Mouse (Mus musculus) limb, embryonic 13.5 days (tissue): ENCODE measurements around the gene Kcne1l. TPM values are rescaled to one million over a fixed set of nuclear protein-coding genes. Genes with fewer than 3 reads are reported as not detected.
A peak's percentile ranks its signal among the peaks of the same experiment; 100 is the strongest.

ENCODE experiments used
- ATAC-seq: fragments of 200-750 bp; cut with Nextera tagmentation; 2 replicates; pipeline ENCODE4 v1.8.0; 2017; ENCODE audit warnings: low read depth, moderate number of reproducible peaks, moderate TSS enrichment; ENCODE audit not compliant: low FRiP score
- H3K27ac ChIP-seq: fragments of 300-500 bp; sonication (generic); 2 replicates; pipeline ENCODE4 v1.5.1; 2015; ENCODE audit warnings: inconsistent platforms, mild to moderate bottlenecking, moderate library complexity
- H3K27me3 ChIP-seq: fragments of 300-500 bp; sonication (generic); 2 replicates; pipeline ENCODE4 v1.6.1; 2015; ENCODE audit warnings: mild to moderate bottlenecking, inconsistent platforms
- H3K36me3 ChIP-seq: fragments of 300-500 bp; sonication (generic); 2 replicates; pipeline ENCODE4 v1.6.1; 2015; ENCODE audit warnings: inconsistent platforms, mild to moderate bottlenecking, moderate library complexity
- H3K4me1 ChIP-seq: fragments of 300-500 bp; sonication (generic); 2 replicates; pipeline ENCODE4 v1.6.1; 2015; ENCODE audit warnings: inconsistent platforms
- H3K4me2 ChIP-seq: fragments of 300-500 bp; sonication (generic); replicated peaks from 2 replicates; pipeline ENCODE4 v1.6.1; 2015; ENCODE audit warnings: inconsistent platforms, mild to moderate bottlenecking, moderate library complexity
- H3K4me3 ChIP-seq: fragments of 300-500 bp; sonication (generic); 2 replicates; pipeline ENCODE4 v1.5.1; 2015; ENCODE audit warnings: moderate library complexity, mild to moderate bottlenecking, inconsistent platforms
- H3K9ac ChIP-seq: fragments of 300-500 bp; sonication (generic); 2 replicates; pipeline ENCODE4 v1.6.1; 2015; ENCODE audit warnings: mild to moderate bottlenecking, inconsistent platforms
- H3K9me3 ChIP-seq: fragments of 300-500 bp; sonication (generic); 2 replicates; pipeline ENCODE4 v1.6.1; 2016; ENCODE audit warnings: inconsistent platforms
- WGBS: fragments of 180-500 bp; shearing (Covaris S2); methylation state at CpG from one replicate; pipeline ENCODE4 v1.1.7; 2015; 5-methylcytosine and 5-hydroxymethylcytosine counted together
- polyA plus RNA-seq: library from polyadenylated mRNA; unstranded; fragments of >200 nt; fragmentation: Nextera tagmentation; extraction: Ambion mirVana; gene quantifications from 2 replicates; pipeline ENCODE4 v1.2.1, GENCODE M21; 2015

Gene Kcne1l
- 50.9 and 51.1 TPM in 2 replicates for polyA plus RNA-seq

GRCm38 (mm10) chrX:142305869-142306581 lies at the start of gene Kcne1l:
Gene Kcne1l (minus strand): TSS chrX:142306294.
- WGBS: 17% methylated on average over 31 of the region's 33 CpGs
- no peaks in the 10 kb centered on the region for H3K9me3 ChIP-seq
- peak within 1 kb of the TSS; percentile 63 for H3K4me2 ChIP-seq
- peaks cover 73% of the 10 kb centered on the region for H3K27me3 ChIP-seq
- H3K4me3 ChIP-seq: peak within 1 kb of the TSS; percentile 36
- peak; percentile 82 for ATAC-seq
- 0 out of 2 replicates have a peak, but pooled peaks cover 14% of the 10 kb centered on the region for H3K4me1 ChIP-seq
- no peak within 1 kb of the TSS for H3K27ac ChIP-seq
- peak within 1 kb of the TSS; percentile 39 for H3K9ac ChIP-seq
- H3K36me3 ChIP-seq: no peaks in the 10 kb centered on the region

- Histone ChIP-seq H3K36me3 (no peaks in the 10 kb centered on the region), H3K4me2 (no peak overlapping the region), H3K4me1 (no peaks in the 10 kb centered on the region), H3K9me3 (no peaks in the 10 kb centered on the region), H3K27ac (no peak overlapping the region), H3K9ac (no peak overlapping the region), H3K27me3 (peaks cover 4% of the 10 kb centered on the region; the same call in 1 of the 2 replicates), H3K4me3 (no peak overlapping the region)
- ATAC-seq: no peak
- whole genome bisulfite sequencing: 90% methylated on average over 6 of the region's 6 CpGs
Measured at GRCm38 (mm10) chrX:142336207-142336606, 30.1 kb upstream of the Kcne1l start.

- no peaks in the 10 kb centered on the region for H3K9me3 ChIP-seq
- H3K4me1 ChIP-seq: no peaks in the 10 kb centered on the region
- 88% methylated on average over 5 of the region's 5 CpGs for WGBS
- no peak overlapping the region for H3K9ac ChIP-seq
- no peak overlapping the region for H3K4me3 ChIP-seq
- no peak overlapping the region for H3K4me2 ChIP-seq
- H3K27me3 ChIP-seq: peaks cover 4% of the 10 kb centered on the region; the same call in 1 of the 2 replicates
- ATAC-seq: no peak
- no peaks in the 10 kb centered on the region for H3K36me3 ChIP-seq
- no peak overlapping the region for H3K27ac ChIP-seq
Measured at GRCm38 (mm10) chrX:142335502-142335901, 29.4 kb upstream of the Kcne1l start.

GRCm38 (mm10) chrX:142325760-142326159 lies 19.7 kb upstream of the Kcne1l start:
- 64% methylated on average over 2 of the region's 2 CpGs for WGBS
- H3K27ac ChIP-seq: no peak overlapping the region
- no peaks in the 10 kb centered on the region for H3K27me3 ChIP-seq
- H3K36me3 ChIP-seq: 0 out of 2 replicates have a peak, but pooled peaks cover 5% of the 10 kb centered on the region
- H3K9me3 ChIP-seq: no peaks in the 10 kb centered on the region
- no peak for ATAC-seq
- no peaks in the 10 kb centered on the region for H3K4me1 ChIP-seq
- H3K4me3 ChIP-seq: no peak overlapping the region
- H3K4me2 ChIP-seq: no peak overlapping the region
- H3K9ac ChIP-seq: no peak overlapping the region

DNA sequence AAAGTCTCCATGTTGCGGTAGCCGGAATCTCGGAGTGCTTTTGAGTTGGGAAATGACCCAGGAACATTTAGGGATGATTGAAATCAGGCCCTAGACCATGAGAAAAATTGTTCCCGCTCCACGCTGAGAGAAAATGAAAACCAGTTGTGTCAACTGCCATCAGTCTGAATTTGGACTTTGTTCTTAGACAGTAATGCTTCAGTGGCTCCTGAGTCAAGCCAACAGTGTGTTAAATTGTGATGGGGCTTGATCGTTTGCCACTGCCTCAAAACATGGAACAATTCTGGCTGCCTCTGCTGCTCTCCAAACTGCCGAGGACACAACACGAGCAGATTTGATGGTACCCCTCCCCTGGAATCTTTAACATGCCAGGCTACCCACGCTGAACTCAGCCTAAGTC lies 10.0 kb upstream of the Kcne1l start:
- no peak overlapping the region for H3K4me2 ChIP-seq
- H3K4me1 ChIP-seq: no peaks in the 10 kb centered on the region
- no peak for ATAC-seq
- WGBS: 55% methylated on average over 9 of the region's 9 CpGs
- H3K36me3 ChIP-seq: no peaks in the 10 kb centered on the region
- no peak overlapping the region for H3K4me3 ChIP-seq
- H3K27me3 ChIP-seq: peaks cover 18% of the 10 kb centered on the region
- H3K27ac ChIP-seq: no peak overlapping the region
- H3K9me3 ChIP-seq: no peaks in the 10 kb centered on the region
- H3K9ac ChIP-seq: no peak overlapping the region

DNA sequence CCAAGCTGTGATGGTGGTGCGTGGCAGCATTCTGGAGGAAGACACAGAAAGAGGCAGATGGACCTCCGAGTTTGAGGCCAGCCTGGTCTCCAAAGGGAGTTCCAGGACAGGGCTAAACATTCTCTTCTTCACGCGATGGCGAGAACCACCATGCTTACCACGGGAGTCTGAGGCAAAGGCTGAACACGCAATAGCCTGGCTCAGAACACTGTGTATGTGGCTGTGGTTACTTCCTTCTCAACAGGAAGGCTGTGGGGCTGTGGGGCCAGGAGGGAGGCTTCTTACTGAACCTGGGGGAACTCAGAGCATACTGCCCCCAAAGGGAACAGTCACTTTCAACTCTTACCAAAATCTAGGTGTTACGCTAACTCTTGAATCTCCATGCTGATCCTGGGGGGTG lies 9.2 kb upstream of the Kcne1l start:
- Histone ChIP-seq H3K9me3 (no peaks in the 10 kb centered on the region), H3K27ac (no peak overlapping the region), H3K4me2 (no peak overlapping the region), H3K4me3 (no peak overlapping the region), H3K36me3 (no peaks in the 10 kb centered on the region), H3K4me1 (no peaks in the 10 kb centered on the region), H3K9ac (no peak overlapping the region), H3K27me3 (peaks cover 22% of the 10 kb centered on the region)
- no peak for ATAC-seq
- WGBS: 75% methylated on average over 8 of the region's 8 CpGs

- Histone ChIP-seq H3K9ac (no peak overlapping the region), H3K4me3 (no peak overlapping the region), H3K4me2 (no peak overlapping the region), H3K9me3 (no peaks in the 10 kb centered on the region), H3K27me3 (peaks cover 26% of the 10 kb centered on the region), H3K36me3 (no peaks in the 10 kb centered on the region), H3K27ac (no peak overlapping the region), H3K4me1 (0 out of 2 replicates have a peak, but pooled peaks cover 5% of the 10 kb centered on the region)
- ATAC-seq: 0 out of 2 replicates have a peak, but pooled peaks have one; percentile 8
- WGBS: 50% methylated on average over 11 of the region's 11 CpGs
Measured at GRCm38 (mm10) chrX:142314307-142315024, 8.4 kb upstream of the Kcne1l start.

DNA sequence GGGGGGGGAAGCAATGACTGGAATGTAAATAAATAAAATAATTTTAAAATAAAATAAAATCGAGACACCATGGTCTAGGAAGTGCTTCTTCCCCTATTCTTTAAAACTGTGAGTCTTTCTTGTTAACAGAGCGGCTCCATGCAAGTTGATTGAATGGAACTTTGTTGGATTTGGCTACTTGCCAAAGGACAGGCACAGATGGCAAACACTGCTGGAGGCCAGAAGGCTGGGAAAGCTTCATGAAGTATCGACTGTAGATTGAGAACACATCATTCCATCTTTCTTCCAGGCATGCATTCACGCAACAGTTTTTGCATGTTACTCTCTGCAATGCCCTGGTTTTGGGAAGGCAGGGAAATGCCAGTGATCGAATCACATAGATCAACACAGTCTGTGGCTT lies 4.3 kb upstream of the Kcne1l start:
- H3K36me3 ChIP-seq: no peaks in the 10 kb centered on the region
- H3K9ac ChIP-seq: no peak overlapping the region
- 53% methylated on average over 5 of the region's 5 CpGs for WGBS
- H3K4me1 ChIP-seq: 0 out of 2 replicates have a peak, but pooled peaks cover 14% of the 10 kb centered on the region
- no peak overlapping the region for H3K27ac ChIP-seq
- H3K4me3 ChIP-seq: no peak overlapping the region
- H3K27me3 ChIP-seq: peaks cover 61% of the 10 kb centered on the region
- H3K4me2 ChIP-seq: no peak overlapping the region
- ATAC-seq: no peak
- H3K9me3 ChIP-seq: no peaks in the 10 kb centered on the region

- Histone ChIP-seq H3K4me3 (peak overlapping the region; percentile 36), H3K9ac (peak overlapping the region; percentile 39; the same call in 1 of the 2 replicates), H3K4me2 (peak overlapping the region; percentile 63), H3K27ac (no peak overlapping the region), H3K36me3 (no peaks in the 10 kb centered on the region), H3K9me3 (no peaks in the 10 kb centered on the region), H3K4me1 (0 out of 2 replicates have a peak, but pooled peaks cover 14% of the 10 kb centered on the region), H3K27me3 (peaks cover 77% of the 10 kb centered on the region)
- no peak for ATAC-seq
- 27% methylated on average over 34 of the region's 35 CpGs for WGBS
Measured at GRCm38 (mm10) chrX:142305010-142305868, 855 bp downstream of the Kcne1l start.

- Histone ChIP-seq H3K9ac (no peak overlapping the region), H3K27ac (no peak overlapping the region), H3K36me3 (no peaks in the 10 kb centered on the region), H3K4me3 (no peak overlapping the region), H3K27me3 (peaks cover 76% of the 10 kb centered on the region), H3K4me1 (0 out of 2 replicates have a peak, but pooled peaks cover 10% of the 10 kb centered on the region), H3K9me3 (no peaks in the 10 kb centered on the region), H3K4me2 (no peak overlapping the region; the same call in 1 of the 2 replicates)
- ATAC-seq: no peak
Measured at GRCm38 (mm10) chrX:142304592-142304991, 1.5 kb downstream of the Kcne1l start.

DNA sequence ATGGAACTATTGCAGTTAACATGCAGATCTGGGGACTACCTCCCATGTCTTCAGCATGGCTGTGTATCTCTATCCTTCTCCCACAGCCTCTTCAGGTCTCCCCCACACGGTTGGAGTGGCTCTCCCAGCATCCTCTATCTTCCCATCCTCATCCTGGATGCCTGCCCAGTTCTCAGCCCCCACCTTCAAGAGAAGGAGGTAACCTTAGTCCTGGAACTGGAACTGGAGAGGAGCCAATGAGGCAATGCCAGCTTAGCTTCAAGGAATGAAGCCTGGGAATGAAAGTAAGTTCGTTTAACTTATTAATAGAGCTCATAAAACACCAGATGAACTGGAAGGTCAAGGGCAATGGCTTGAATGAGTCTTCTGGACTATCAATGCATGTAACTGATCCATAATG lies 2.6 kb downstream of the Kcne1l start:
- no peak for ATAC-seq
- WGBS: 41% methylated on average over 2 of the region's 2 CpGs

More for the DNA sequence above, 2.6 kb downstream of the Kcne1l start:
- Histone ChIP-seq H3K4me2 (no peak overlapping the region), H3K9ac (no peak overlapping the region), H3K27me3 (peaks cover 68% of the 10 kb centered on the region), H3K4me1 (0 out of 2 replicates have a peak, but pooled peaks cover 10% of the 10 kb centered on the region), H3K27ac (no peak overlapping the region), H3K4me3 (no peak overlapping the region), H3K9me3 (no peaks in the 10 kb centered on the region), H3K36me3 (no peaks in the 10 kb centered on the region)
